Mouse (Mus musculus) lung, adult 2 months (tissue): ENCODE measurements around the gene Rcan2.

Experiments
- CTCF ChIP-seq: fragments of 200-500 bp; IDR thresholded peaks from 2 replicates; pipeline ENCODE4 v1.5.1; 2011; ENCODE audit warnings: mild to moderate bottlenecking, low read length, control low read depth; ENCODE audit not compliant: insufficient read depth
- POLR2A ChIP-seq: fragments of 200-500 bp; IDR thresholded peaks from 2 replicates; pipeline ENCODE4 v1.6.1; 2011; ENCODE audit warnings: low read depth, mild to moderate bottlenecking, control low read depth, low read length, borderline replicate concordance; ENCODE audit errors: extremely low read depth

DNA sequence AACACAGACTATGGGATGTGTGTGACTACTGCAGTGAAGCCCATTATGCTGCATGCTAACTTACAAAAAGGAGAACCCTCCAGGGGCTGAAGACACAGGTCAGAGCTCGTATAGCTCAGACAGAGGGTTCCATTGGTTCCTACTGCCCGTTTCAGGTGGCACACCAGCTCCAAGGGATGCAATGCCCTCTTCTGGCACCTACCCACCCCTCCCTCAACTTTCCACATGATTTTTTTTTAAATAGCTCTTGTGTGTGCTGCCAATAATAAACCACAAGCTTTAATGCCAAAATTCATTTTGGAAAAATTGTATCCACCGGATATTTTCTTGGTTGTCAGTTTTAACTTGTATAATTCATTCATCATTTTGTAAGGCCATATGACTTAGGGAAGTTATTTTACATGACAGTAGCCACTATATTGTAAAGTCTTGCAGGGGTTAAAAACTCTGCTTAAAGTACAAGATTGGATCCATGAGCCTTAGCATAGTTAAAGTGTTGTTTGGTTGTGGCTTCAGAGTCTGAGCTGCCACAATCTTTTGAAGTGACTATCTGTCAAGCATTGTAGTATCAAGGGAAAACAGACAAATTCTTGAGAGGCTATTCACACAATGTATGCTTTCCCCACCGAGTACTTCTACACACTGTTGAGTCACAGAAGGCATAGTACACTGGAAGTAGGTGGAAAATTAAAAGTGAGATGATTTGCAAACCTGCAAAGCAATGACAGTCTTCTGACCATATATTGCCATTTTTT lies 212.8 kb downstream of the Rcan2 start:
- TF ChIP-seq CTCF (no peak), POLR2A (no peak)
